Mouse (Mus musculus): ENCODE data around the gene Olfr33. TPM values are rescaled to one million over a fixed set of nuclear protein-coding genes. Genes with fewer than 3 reads are reported as not detected.
A peak's percentile ranks its signal among the peaks of the same experiment; 100 is the strongest.

Olfr33 gene
- total RNA-seq (2017): not detected in 2 replicates

GRCm38 (mm10) chr7:102718970-102719369, at the start of gene Olfr33:
Olfr33 (minus strand) TSS chr7:102719070.
- ATAC-seq (ENCODE audit: extremely low read depth, insufficient number of reproducible peaks, low FRiP score, poor library complexity, severe bottlenecking): no peak

- ATAC-seq (ENCODE audit: extremely low read depth, insufficient number of reproducible peaks, low FRiP score, poor library complexity, severe bottlenecking): no peak
These were observed 40.4 kb upstream of the Olfr33 start, which contains the start of the genes Olfr560 and Olfr78 for GRCm38 (mm10) chr7:102759266-102759665. Olfr560 (minus strand) TSS chr7:102759366. Olfr78 (minus strand) TSS chr7:102759471.

- ATAC-seq (ENCODE audit: extremely low read depth, insufficient number of reproducible peaks, low FRiP score, poor library complexity, severe bottlenecking): no peak
These were observed 33.2 kb upstream of the Olfr33 start for GRCm38 (mm10) chr7:102752086-102752485.

- no peak for ATAC-seq (ENCODE audit: extremely low read depth, insufficient number of reproducible peaks, low FRiP score, poor library complexity, severe bottlenecking)
These were observed 18.8 kb upstream of the Olfr33 start for GRCm38 (mm10) chr7:102737705-102738104.

- no peak for ATAC-seq (ENCODE audit: extremely low read depth, insufficient number of reproducible peaks, low FRiP score, poor library complexity, severe bottlenecking)
These were observed 14.9 kb upstream of the Olfr33 start for GRCm38 (mm10) chr7:102733793-102734192.

GRCm38 (mm10) chr7:102727391-102727790, 8.5 kb upstream of the Olfr33 start, which contains the start of gene Olfr559:
Olfr559 (minus strand) TSS chr7:102727491.
- no peak for ATAC-seq (ENCODE audit: extremely low read depth, insufficient number of reproducible peaks, low FRiP score, poor library complexity, severe bottlenecking)

- ATAC-seq (ENCODE audit: extremely low read depth, insufficient number of reproducible peaks, low FRiP score, poor library complexity, severe bottlenecking): no peak
These were observed 17.0 kb downstream of the Olfr33 start, which contains the start of gene Olfr558 for GRCm38 (mm10) chr7:102701915-102702314. Olfr558 (plus strand) TSS chr7:102702215.

DNA sequence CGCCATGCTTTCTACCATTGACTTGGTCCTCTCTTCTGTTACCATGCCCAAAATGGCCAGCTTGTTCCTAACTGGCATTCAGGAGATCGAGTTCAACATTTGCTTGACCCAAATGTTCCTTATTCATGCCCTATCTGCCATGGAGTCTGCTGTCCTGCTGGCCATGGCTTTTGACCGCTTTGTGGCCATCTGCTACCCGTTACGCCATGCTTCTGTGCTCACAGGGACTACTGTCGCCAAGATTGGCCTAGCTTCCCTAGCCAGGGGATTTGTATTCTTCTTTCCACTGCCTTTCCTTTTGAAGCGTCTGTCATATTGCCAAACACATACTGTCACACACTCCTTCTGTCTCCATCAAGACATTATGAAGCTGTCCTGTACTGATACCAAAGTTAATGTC, 20.4 kb downstream of the Olfr33 start:
- ATAC-seq (ENCODE audit: extremely low read depth, insufficient number of reproducible peaks, low FRiP score, poor library complexity, severe bottlenecking): no peak

DNA sequence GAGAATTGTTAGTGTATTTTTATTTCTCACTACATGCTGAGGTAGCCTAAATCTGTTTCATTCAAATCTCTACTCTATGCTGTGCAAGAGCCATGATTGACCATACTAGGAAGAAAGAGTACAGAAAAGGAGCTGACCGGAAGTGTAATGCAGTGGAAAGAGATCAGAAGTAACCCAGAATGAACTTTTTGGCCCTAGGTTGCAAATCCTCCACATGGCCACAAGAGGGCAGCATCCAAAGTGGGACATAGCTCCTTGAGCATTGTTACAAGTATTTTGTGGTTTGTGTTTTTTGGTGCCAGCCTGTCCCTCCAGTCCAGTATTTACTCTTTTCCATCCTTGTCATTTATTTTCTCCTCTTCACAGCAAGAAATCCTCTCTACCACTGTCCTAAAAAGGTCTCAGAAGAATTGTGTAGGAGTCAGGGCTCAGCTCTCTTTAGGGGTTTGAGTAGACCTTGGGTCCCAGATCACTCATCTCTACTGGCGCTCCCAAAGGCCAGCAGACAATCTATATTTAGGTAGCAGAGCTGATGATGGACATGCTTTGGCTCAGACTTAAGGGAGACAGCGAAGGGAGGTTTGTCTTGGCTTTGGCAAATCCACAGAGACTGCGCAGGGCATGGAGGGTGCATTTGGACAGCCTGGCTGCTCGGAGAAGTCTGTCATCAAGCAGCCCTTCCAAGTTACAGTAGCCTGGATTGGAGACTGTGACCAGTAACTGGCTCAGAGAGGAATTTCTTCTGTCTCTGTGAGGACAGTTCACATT, 23.3 kb downstream of the Olfr33 start, which contains the start of gene Olfr557:
Gene Olfr557, plus strand, starts transcription at position 553 of the 768 bp plus-strand sequence.
- peak; percentile 55; the same call in 1 of the 2 replicates for ATAC-seq (ENCODE audit: extremely low read depth, insufficient number of reproducible peaks, low FRiP score, poor library complexity, severe bottlenecking)

DNA sequence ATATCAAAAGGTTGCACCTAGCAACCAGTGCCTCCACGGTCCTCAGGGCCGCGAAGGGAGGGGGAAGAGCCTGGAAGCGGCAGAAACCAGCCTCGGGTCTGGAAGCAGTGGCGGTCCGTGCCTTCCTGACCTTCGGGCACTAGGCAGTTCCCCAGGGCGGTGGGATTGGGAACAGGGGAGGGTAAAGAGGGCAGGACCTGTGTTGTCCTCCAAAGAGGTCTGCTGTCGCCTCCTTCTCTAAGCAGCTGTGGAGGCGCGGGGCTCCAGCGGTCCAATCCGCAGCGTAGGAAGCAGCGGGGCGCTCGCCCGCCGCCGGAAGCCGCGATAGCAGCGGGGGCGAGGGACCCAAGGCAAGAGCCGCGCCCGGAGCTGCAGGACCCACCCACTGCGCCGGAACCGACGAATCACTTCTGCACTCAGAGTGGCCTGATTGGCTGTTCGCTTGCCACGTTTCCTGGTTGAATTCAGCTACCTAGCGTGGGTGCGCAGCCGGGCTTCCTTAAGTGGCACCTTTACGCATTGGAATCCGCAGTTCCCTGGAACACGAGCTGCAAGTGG, 31.8 kb downstream of the Olfr33 start, which contains the start of gene Trim68:
Gene Trim68, minus strand, starts transcription at position 384 of the 558 bp plus-strand sequence.
- peak; percentile 98 for ATAC-seq (ENCODE audit: extremely low read depth, insufficient number of reproducible peaks, low FRiP score, poor library complexity, severe bottlenecking)

GRCm38 (mm10) chr7:102681916-102682315, 37.0 kb downstream of the Olfr33 start:
- ATAC-seq (ENCODE audit: extremely low read depth, insufficient number of reproducible peaks, low FRiP score, poor library complexity, severe bottlenecking): no peak

DNA sequence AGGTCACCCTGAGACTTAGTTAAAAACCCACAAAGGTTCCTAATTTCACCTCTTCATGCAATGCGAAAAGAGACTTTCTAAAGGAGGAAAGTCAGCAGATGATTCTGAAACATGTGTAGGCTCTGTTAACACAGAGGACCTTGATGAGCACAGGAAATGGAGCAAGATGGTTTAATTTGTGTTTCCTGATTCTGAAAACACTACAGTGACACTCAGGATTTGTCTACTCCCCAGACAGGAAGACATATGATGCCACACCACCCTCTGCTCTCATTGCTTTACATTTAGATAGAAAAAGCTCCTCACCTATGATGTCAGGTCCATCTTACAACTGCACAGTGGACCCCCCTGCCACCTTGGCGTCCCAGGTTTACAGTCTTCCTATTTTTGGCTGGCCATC, 42.6 kb downstream of the Olfr33 start:
- no peak for ATAC-seq (ENCODE audit: extremely low read depth, insufficient number of reproducible peaks, low FRiP score, poor library complexity, severe bottlenecking)

DNA sequence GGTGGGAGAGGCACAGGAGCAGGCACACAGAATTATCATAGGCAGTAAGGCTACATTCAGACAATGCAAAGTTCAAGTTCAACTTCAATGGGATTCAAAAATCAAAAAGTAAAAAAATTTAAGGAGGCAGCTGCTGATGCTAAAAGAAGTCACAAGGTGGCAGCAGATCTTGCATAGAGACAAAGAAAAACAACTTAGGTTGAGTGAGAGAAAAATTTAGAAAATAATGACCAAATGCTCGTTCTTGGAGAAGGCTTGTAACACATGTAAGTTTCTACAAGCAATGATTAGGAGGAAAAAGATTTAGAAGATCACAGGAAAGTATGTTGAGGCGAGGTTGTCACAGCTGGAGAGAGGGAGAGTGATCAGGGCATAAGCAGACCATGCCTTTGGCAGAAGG, 53.5 kb downstream of the Olfr33 start:
- no peak for ATAC-seq (ENCODE audit: extremely low read depth, insufficient number of reproducible peaks, low FRiP score, poor library complexity, severe bottlenecking)

DNA sequence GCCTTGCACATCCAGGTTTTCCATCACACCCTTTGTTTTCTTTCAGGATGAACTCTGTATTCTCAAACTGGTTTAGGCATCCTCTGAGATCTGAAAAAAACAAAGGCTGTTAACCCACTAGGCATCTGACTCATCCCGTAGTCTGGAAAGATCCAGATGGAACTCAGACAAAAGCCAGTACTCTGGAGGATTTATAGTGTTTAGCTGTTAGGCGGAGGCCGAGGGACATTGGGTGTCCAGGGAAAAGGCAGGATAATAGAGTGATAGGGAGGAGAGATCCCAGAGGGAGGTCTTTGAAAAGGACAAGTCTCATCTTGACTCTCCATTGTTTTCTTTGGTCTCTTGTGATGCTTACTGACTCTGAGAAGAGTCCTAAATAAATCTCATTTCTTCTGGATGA, 54.3 kb downstream of the Olfr33 start, which contains the start of gene Olfr556:
Gene Olfr556, plus strand, starts transcription at position 301 of the 400 bp plus-strand sequence.
- no peak for ATAC-seq (ENCODE audit: extremely low read depth, insufficient number of reproducible peaks, low FRiP score, poor library complexity, severe bottlenecking)

Other genes with a start within 250 kb of the Olfr33 start
- not detected in 2 replicates for gene Olfr543, start 237.4 kb downstream of the Olfr33 start, total RNA-seq (2017)
- not detected in 2 replicates for gene Olfr544, start 230.8 kb downstream of the Olfr33 start, total RNA-seq (2017)
- not detected in 2 replicates for gene Olfr545, start 219.5 kb downstream of the Olfr33 start, total RNA-seq (2017)
- not detected in 2 replicates for gene Olfr547, start 184.3 kb downstream of the Olfr33 start, total RNA-seq (2017)
- gene Olfr548-ps1, start 178.2 kb downstream of the Olfr33 start, total RNA-seq (2017): not detected in 2 replicates
- not detected in 2 replicates for gene Olfr549, start 169.2 kb downstream of the Olfr33 start, total RNA-seq (2017)
- 48.9 and 65.3 TPM in 2 replicates for gene Trim21, start 153.6 kb downstream of the Olfr33 start, total RNA-seq (2017)
- gene Olfr550, start 147.6 kb downstream of the Olfr33 start, total RNA-seq (2017): 0.12 TPM in 1 of 2 replicates, not detected in the other
- gene Olfr551, start 127.2 kb downstream of the Olfr33 start, total RNA-seq (2017): not detected in 2 replicates
- not detected in 2 replicates for gene Olfr552, start 121.3 kb downstream of the Olfr33 start, total RNA-seq (2017)
- gene Olfr553, start 100.9 kb downstream of the Olfr33 start, total RNA-seq (2017): not detected in 2 replicates
- gene Olfr554, start 80.6 kb downstream of the Olfr33 start, total RNA-seq (2017): 0.47 TPM in 1 of 2 replicates, not detected in the other
- gene Olfr555, start 60.2 kb downstream of the Olfr33 start, total RNA-seq (2017): not detected in 2 replicates
- gene Olfr556, start 54.2 kb downstream of the Olfr33 start, total RNA-seq (2017): not detected in 2 replicates
- gene Trim68, start 31.7 kb downstream of the Olfr33 start, total RNA-seq (2017): 10.6 and 12.5 TPM in 2 replicates
- not detected in 2 replicates for gene Olfr557, start 23.2 kb downstream of the Olfr33 start, total RNA-seq (2017)
- gene Olfr558, start 16.9 kb downstream of the Olfr33 start, total RNA-seq (2017): not detected in 2 replicates
- not detected in 2 replicates for gene Olfr559, start 8.4 kb upstream of the Olfr33 start, total RNA-seq (2017)
- gene Olfr560, start 40.3 kb upstream of the Olfr33 start, total RNA-seq (2017): 0.37 TPM in 1 of 2 replicates, not detected in the other
- 0.12 TPM in 1 of 2 replicates, not detected in the other for gene Olfr78, start 40.4 kb upstream of the Olfr33 start, total RNA-seq (2017)
- gene Olfr561, start 52.2 kb upstream of the Olfr33 start, total RNA-seq (2017): not detected in 2 replicates
- gene Olfr564, start 84.4 kb upstream of the Olfr33 start, total RNA-seq (2017): not detected in 2 replicates
- not detected in 2 replicates for gene Olfr566, start 139.7 kb upstream of the Olfr33 start, total RNA-seq (2017)
- gene Olfr568, start 158.1 kb upstream of the Olfr33 start, total RNA-seq (2017): not detected in 2 replicates
- gene Olfr569, start 171.8 kb upstream of the Olfr33 start, total RNA-seq (2017): not detected in 2 replicates
- gene Olfr570, start 175.5 kb upstream of the Olfr33 start, total RNA-seq (2017): not detected in 2 replicates
- gene Olfr571, start 198.5 kb upstream of the Olfr33 start, total RNA-seq (2017): not detected in 2 replicates
- not detected in 2 replicates for gene Olfr572, start 205.3 kb upstream of the Olfr33 start, total RNA-seq (2017)
- not detected in 2 replicates for gene Olfr573-ps1, start 223.5 kb upstream of the Olfr33 start, total RNA-seq (2017)
- gene Olfr574, start 229.4 kb upstream of the Olfr33 start, total RNA-seq (2017): not detected in 2 replicates
- not detected in 2 replicates for gene Olfr575, start 239.7 kb upstream of the Olfr33 start, total RNA-seq (2017)
- gene Olfr576, start 243.6 kb upstream of the Olfr33 start, total RNA-seq (2017): not detected in 2 replicates